Mouse (Mus musculus) midbrain, embryonic 16.5 days (tissue): ENCODE measurements around the gene Ms4a4a. TPM values are rescaled to one million over a fixed set of nuclear protein-coding genes. Genes with fewer than 3 reads are reported as not detected.
"Not testable (repeated sequence)": the region's sequence is repeated elsewhere in the genome, so short reads cannot be mapped to it uniquely, and the experiment has no call there.

Experiments
- ATAC-seq: fragments of 200-750 bp; cut with Nextera tagmentation; 2 replicates; pipeline ENCODE4 v1.8.0; 2017; ENCODE audit warnings: moderate TSS enrichment
- H3K27ac ChIP-seq: fragments of 300-500 bp; sonication (generic); 2 replicates; pipeline ENCODE4 v1.5.1; 2014; ENCODE audit warnings: mild to moderate bottlenecking, low read length, mixed read lengths
- H3K27me3 ChIP-seq: fragments of 300-500 bp; sonication (generic); 2 replicates; pipeline ENCODE4 v1.6.1; 2014; ENCODE audit warnings: low read depth, low read length, mixed read lengths; ENCODE audit not compliant: control insufficient read depth, insufficient read depth
- H3K36me3 ChIP-seq: fragments of 300-500 bp; sonication (generic); 2 replicates; pipeline ENCODE4 v1.6.1; 2014; ENCODE audit warnings: mild to moderate bottlenecking, low read length, moderate library complexity, mixed read lengths; ENCODE audit not compliant: control insufficient read depth, insufficient read depth
- H3K4me1 ChIP-seq: fragments of 300-500 bp; sonication (generic); 2 replicates; pipeline ENCODE4 v1.6.1; 2014; ENCODE audit warnings: mild to moderate bottlenecking, low read length, mixed read lengths; ENCODE audit not compliant: control insufficient read depth, insufficient read depth
- H3K4me2 ChIP-seq: fragments of 300-500 bp; sonication (generic); 2 replicates; pipeline ENCODE4 v1.6.1; 2014; ENCODE audit warnings: mild to moderate bottlenecking, low read length, mixed read lengths
- H3K4me3 ChIP-seq: fragments of 300-500 bp; sonication (generic); 2 replicates; pipeline ENCODE4 v1.5.1; 2014; ENCODE audit warnings: low read depth, mild to moderate bottlenecking, low read length, moderate library complexity, mixed read lengths
- H3K9ac ChIP-seq: fragments of 300-500 bp; sonication (generic); 2 replicates; pipeline ENCODE4 v1.6.1; 2014; ENCODE audit warnings: low read depth, low read length, mixed read lengths
- H3K9me3 ChIP-seq: fragments of 300-500 bp; sonication (generic); replicated peaks from 2 replicates; pipeline ENCODE4 v1.6.1; 2014; ENCODE audit warnings: mild to moderate bottlenecking, low read length, mixed read lengths; ENCODE audit not compliant: control insufficient read depth, poor library complexity, severe bottlenecking
- WGBS: fragments of 180-500 bp; shearing (Covaris S2); extraction: QIAGEN DNeasy Blood & Tissue Kit; methylation state at CpG from one replicate; pipeline ENCODE4 v1.1.7; 2014; 5-methylcytosine and 5-hydroxymethylcytosine counted together
- polyA plus RNA-seq: library from polyadenylated mRNA; unstranded; fragments of >200 nt; fragmentation: Nextera tagmentation; extraction: Ambion mirVana; gene quantifications from 2 replicates; pipeline ENCODE4 v1.2.1, GENCODE M21; 2015

The Ms4a4a gene
- polyA plus RNA-seq, 1 experiment from 2014 or later, result 2.1 TPM

DNA sequence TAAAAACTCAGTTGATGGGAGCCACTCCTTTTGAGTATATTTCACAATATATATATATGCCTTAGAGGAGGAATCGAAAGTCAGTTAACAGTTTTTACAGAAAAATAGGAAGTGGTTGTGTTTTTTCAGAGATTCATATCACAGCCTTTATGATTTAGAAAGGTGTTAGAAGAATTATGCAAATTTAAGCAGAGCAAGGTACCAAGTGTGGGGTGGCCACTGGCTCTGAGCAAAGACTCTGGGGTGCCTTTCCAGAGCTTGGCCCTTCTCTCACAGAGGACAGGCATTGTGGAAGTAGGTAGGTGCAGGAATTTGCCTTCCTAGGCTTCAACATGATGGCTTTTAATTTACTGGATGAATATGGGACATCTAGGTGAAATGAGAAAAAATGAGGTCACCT lies 36.3 kb downstream of the Ms4a4a start:
- Histone ChIP-seq H3K36me3 (no peaks in the 10 kb centered on the region), H3K9me3 (no peaks in the 10 kb centered on the region), H3K27me3 (no peaks in the 10 kb centered on the region), H3K9ac (no peak overlapping the region), H3K4me1 (no peaks in the 10 kb centered on the region), H3K27ac (no peak overlapping the region), H3K4me3 (no peak overlapping the region), H3K4me2 (no peak overlapping the region)
- WGBS, result 90% methylated on average over 1 of the region's 1 CpGs
- ATAC-seq, result no peak

DNA sequence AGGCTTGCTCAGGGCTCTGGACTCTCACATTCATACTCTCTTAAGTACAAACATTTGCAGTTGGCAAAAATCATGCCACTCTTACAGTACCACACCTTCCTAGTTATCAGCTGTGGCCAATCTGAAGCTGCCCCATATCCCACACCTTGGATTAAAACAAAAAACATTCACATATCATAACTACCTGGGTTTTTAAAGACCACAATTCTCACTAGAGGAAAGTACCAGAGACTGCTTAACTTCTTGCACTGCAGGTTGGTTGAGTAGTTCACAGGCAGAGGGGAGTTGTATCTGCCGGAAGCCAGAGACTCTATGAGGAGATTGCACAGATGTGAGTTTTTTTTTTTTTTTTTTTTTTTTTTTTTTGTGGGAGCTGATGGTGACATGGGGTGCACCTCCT lies 38.8 kb downstream of the Ms4a4a start:
- Histone ChIP-seq H3K9ac (no peak overlapping the region), H3K9me3 (no peaks in the 10 kb centered on the region), H3K4me3 (no peak overlapping the region), H3K4me1 (no peaks in the 10 kb centered on the region), H3K4me2 (no peak overlapping the region), H3K36me3 (no peaks in the 10 kb centered on the region), H3K27ac (no peak overlapping the region), H3K27me3 (no peaks in the 10 kb centered on the region)
- ATAC-seq, result no peak
- WGBS, result 100% methylated on average over 1 of the region's 1 CpGs

- Histone ChIP-seq H3K36me3 (no peaks in the 10 kb centered on the region), H3K4me3 (no peak overlapping the region), H3K9me3 (no peaks in the 10 kb centered on the region), H3K4me2 (no peak overlapping the region), H3K27ac (no peak overlapping the region), H3K27me3 (no peaks in the 10 kb centered on the region), H3K9ac (no peak overlapping the region), H3K4me1 (no peaks in the 10 kb centered on the region)
- WGBS, result 67% methylated on average over 3 of the region's 3 CpGs
- no peak for ATAC-seq
Observed at GRCm38 (mm10) chr19:11415581-11415980, 40.3 kb downstream of the Ms4a4a start.

DNA sequence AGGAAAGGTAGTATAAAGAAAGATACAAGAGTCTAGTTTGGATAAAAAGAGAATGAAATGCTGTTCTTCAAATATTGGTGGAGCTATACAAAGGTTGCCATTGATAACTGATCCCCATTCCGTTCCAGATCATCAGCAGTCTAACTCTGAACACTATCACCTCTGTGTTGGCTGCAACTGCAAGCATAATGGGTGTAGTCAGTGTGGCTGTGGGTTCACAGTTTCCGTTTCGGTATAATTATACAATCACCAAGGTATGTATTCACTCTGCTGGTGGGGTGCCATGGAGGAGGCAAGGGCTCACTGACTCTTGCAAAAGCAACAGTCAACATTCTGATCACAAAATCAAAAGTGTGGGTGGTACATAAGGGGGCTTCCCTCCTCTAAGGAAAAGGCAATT lies 43.5 kb downstream of the Ms4a4a start:
- ATAC-seq, H3K36me3 ChIP-seq, H3K9me3 ChIP-seq, H3K4me2 ChIP-seq, H3K27ac ChIP-seq, H3K4me1 ChIP-seq, H3K27me3 ChIP-seq, H3K4me3 ChIP-seq, H3K9ac ChIP-seq: not testable (repeated sequence)
- 60% methylated on average over 2 of the region's 3 CpGs for WGBS

DNA sequence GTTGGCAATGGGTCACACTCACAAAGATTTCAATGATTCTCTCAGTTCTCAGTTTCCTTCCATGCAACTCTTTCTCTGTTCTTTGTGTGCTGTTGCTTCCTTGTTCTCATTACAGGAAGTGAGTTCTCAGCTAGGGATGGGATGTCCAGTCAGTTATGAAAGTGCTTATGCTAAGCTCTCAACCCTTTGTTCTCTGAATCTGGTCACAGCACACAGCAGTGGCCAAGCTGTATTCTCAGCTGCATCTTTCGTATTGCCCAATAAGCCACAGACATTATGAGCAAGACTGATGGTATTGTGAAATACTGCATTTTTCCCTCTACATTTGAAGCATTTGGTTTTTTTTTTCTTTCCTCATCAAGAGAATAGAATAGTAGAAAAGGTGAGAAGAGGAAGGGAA lies 55.9 kb downstream of the Ms4a4a start:
- not testable (repeated sequence) for H3K27me3 ChIP-seq, H3K4me3 ChIP-seq, ATAC-seq, H3K4me1 ChIP-seq, H3K36me3 ChIP-seq, H3K27ac ChIP-seq, H3K9me3 ChIP-seq, H3K9ac ChIP-seq, H3K4me2 ChIP-seq
- 85% methylated on average over 1 of the region's 1 CpGs for WGBS

GRCm38 (mm10) chr19:11435058-11435834 lies 59.9 kb downstream of the Ms4a4a start:
- WGBS, result 83% methylated on average over 4 of the region's 4 CpGs
- Histone ChIP-seq H3K9ac (no peak overlapping the region), H3K36me3 (no peaks in the 10 kb centered on the region), H3K27ac (no peak overlapping the region), H3K4me3 (no peak overlapping the region), H3K4me2 (no peak overlapping the region), H3K4me1 (no peaks in the 10 kb centered on the region), H3K9me3 (no peaks in the 10 kb centered on the region), H3K27me3 (no peaks in the 10 kb centered on the region)
- ATAC-seq, result no peak

Other genes starting within 250 kb of the Ms4a4a start
- not detected in 2 replicates for gene 1700017D01Rik, start 244.6 kb upstream of the Ms4a4a start, polyA plus RNA-seq
- gene 1700025F22Rik, start 210.2 kb upstream of the Ms4a4a start, polyA plus RNA-seq, result not detected in 2 replicates
- gene Ms4a13, start 178.8 kb upstream of the Ms4a4a start, polyA plus RNA-seq, result not detected in 2 replicates
- gene Ms4a12, start 143.1 kb upstream of the Ms4a4a start, polyA plus RNA-seq, result not detected in 2 replicates
- not detected in 2 replicates for gene Ms4a1, start 109.3 kb upstream of the Ms4a4a start, polyA plus RNA-seq
- gene Ms4a5, start 91.7 kb upstream of the Ms4a4a start, polyA plus RNA-seq, result not detected in 2 replicates
- gene Ms4a14, start 61.1 kb upstream of the Ms4a4a start, polyA plus RNA-seq, result not detected in 2 replicates
- gene Ms4a7, start 39.4 kb upstream of the Ms4a4a start, polyA plus RNA-seq, result 1.8 and 2.1 TPM in 2 replicates
- gene Ms4a4c, start 29.2 kb downstream of the Ms4a4a start, polyA plus RNA-seq, result 0.20 TPM in 1 of 2 replicates, not detected in the other
- not detected in 2 replicates for gene Ms4a4b, start 68.0 kb downstream of the Ms4a4a start, polyA plus RNA-seq
- gene Ms4a6c, start 93.8 kb downstream of the Ms4a4a start, polyA plus RNA-seq, result 1.9 and 2.0 TPM in 2 replicates
- gene Gm8369, start 110.4 kb downstream of the Ms4a4a start, polyA plus RNA-seq, result not detected in 2 replicates
- 1.7 and 1.9 TPM in 2 replicates for gene Ms4a6b, start 141.0 kb downstream of the Ms4a4a start, polyA plus RNA-seq
- gene Ms4a4d, start 161.3 kb downstream of the Ms4a4a start, polyA plus RNA-seq, result not detected in 2 replicates
- 1.6 and 1.9 TPM in 2 replicates for gene Ms4a6d, start 229.3 kb downstream of the Ms4a4a start, polyA plus RNA-seq
- gene Ms4a2, start 248.2 kb downstream of the Ms4a4a start, polyA plus RNA-seq, result not detected in 2 replicates